Mouse (Mus musculus): ENCODE results near the gene Epb41l2.

Gene Epb41l2

DNA sequence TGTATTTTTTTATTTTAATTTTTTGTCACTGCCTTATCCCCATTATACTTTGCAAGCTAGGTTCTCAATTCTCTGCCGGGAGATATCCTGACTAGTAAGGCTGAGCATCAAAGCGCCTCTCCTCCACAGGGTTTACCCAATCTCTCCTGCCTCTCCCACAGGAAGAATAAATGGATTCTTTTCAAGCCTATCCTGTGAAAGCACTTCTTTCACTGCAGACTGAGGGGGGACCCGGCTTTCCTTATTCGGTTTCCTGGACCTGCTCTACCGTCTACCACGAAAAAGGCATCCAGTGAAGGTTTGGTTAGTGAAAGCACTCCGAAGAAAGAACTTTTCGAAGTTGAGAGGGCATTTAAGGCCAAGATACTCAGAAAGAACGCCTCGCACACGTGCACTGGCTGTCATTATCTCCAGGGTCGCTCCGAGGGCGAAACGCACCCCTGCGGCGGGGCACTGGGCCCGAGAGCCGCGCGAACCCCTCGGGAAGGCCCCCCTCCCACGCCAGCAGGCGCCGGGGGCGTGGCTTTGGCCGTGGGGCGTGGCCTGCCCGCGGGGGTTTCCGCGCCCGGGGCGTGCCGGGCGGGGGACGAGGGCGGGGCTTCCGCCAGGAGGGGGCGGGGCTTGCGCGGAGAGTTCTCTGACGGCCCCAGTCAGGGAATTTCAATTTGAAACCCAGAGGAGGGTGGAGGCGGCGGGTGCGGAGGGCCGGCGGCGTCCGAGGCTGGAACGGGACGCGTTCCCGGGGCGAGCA lies at the start of gene Epb41l2:
Epb41l2 (plus strand) TSS at position 591 of the 751 bp plus-strand sequence.
- DNase-seq, result peak; percentile 82 to 87

DNA sequence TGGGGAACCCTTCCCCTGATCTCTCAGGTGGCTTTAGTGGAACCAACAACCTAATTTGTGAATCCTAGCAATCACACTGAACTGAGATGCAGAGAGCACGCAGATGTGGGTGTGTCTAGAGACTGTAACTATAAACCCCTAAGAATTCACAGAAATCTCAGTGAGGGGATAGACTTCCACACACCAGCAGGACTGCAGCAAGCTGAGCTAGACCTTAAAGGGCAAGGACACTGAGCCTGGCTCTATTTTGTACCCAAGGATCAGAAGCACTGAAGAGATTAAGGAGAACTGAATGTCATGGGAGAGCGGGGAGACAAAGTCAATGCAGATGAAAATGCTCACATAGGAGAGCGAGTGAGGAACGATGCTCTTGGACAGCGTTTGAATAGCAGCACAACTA lies 49.6 kb upstream of the Epb41l2 start:
- DNase-seq, result no peak

DNA sequence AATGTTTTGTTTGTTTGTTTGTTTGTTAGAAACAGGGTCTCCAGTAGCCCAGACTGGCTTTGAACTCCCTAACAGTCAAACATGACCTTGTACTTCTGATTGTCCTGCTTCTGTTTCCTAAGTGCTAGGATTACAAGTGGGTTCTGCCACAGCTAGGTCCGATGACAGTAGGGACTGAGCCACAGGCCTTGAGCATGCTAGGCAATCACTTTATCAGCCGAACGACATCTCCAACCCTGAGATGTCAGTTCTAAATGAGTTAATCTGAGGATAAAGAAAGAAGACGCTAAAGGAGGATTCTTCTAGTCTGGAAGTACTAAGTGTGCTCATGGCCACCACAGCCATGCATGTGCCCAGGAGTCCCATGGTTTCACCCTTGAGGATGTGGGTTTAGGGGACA lies 48.9 kb upstream of the Epb41l2 start:
- DNase-seq, result no peak

DNA sequence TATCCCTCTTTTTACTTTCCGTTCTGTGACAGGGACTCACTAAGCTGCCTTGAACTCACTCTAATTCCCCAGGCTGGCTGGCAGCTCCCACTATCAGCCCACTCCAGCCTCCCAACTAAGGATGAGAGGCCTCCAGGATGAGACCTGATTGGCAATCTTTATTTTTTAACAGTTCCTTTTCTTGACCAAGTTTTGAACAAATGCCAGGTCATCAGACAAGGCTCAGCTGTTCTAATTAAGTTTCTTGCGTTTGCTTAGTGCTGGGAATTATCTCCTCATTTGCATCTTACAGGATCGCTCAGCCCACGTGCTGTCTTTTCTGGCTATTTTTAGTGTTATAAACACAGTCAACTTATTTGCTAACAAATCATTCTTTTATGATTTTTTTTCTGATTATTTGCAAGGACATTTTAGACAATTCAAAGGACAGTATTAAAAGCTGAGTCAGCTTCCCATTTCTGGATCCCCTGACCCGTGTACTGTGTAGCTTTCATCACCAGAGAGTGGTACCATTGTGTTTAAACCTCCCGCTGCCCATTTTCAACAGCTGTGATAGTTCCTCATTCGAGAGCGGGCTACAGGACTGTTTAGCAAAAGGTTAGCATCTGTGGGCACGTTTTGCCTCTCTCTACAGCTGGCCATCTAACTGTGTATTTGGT lies 47.9 kb upstream of the Epb41l2 start:
- DNase-seq, result no peak

DNA sequence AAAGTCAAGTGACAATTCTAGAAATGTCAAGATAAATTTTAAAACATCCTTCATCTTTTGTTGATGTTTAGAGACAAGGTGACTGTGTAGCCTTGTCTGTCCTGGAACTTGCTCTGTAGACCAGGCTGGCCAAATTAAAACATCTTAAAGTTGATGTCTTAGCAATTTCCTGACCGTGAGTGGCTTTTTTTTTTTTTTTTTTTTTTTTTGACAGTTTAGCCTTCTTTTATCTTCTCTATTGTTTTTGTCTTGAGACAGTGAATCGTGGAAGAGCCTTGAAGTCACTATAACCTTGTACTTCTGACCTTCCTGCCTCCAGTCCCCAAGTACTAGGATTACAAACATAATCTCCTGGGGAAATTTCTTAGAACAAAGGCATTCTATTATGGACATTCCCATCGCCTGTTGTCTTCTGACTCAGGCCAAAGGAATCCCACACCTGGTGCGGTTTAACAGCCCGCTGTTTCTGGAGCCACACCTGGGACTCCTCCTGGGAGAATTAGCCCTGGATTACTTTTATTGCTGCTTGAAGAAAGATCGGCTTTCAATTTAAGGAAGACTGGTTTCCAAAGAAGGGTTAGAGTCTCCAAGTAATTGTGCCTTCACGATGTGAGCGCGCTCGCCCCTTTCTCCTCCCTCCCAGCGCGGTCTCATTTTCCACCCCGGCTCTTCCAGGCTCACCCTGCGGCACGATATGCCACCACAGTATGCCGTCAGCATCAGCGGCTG lies 45.6 kb upstream of the Epb41l2 start:
- no peak for DNase-seq

DNA sequence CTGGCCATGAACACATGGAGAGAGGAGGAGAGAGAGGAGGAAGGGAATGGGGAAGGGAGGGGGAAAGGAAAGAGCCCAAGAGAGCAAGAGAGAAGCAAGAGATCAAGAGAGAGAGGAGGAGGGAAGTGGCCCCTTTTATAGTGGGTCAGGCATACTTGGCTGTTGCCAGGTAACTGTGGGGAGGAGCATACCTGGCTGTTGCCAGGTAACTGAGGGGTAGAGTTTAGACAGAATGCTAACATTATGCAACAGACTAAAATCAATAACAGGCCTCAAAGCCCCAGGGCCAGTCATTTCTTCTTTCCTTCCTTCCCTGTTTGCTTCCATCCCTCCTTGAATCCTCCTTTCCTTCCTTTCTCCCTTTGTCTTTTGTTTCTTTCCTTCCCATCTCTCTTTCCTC lies 41.9 kb upstream of the Epb41l2 start:
- DNase-seq, result no peak

DNA sequence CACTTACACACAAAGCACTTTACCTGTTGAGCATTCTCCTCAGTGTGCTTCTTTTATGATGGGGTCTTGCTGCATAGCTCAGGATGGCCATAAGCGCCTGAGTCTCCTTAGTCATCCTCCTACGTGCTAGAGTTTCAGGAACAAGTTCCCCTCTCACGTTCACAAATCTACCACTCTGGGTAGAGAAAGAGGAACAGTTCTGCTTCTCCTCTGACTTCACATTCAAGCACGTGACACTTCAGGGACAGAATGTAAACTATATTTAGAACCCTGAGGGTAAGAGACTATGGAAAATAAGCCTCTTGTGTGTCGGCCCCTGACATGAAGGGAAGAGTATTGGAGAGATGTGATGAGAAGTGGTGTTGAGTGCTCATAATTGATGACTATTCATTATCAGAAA lies 41.2 kb upstream of the Epb41l2 start:
- no peak for DNase-seq

DNA sequence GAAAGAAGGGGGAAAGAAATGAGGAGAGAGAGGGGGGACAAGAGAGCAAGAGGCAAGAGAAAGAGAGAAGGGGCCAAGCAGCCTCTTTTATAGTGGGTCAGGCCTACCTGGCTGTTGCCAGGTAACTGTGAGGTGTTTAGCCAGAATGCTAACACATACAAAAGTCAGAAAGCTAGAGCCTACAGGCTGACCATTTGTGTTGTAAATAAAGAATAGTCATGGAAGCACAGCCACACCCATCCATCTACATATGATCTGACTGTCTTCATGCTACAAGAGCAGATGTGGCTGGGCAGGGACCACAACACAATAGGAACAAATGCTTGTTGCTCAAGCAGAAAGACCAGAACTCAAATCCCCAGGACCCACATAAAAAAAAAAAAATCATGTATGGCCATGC lies 40.1 kb upstream of the Epb41l2 start:
- DNase-seq, result no peak

DNA sequence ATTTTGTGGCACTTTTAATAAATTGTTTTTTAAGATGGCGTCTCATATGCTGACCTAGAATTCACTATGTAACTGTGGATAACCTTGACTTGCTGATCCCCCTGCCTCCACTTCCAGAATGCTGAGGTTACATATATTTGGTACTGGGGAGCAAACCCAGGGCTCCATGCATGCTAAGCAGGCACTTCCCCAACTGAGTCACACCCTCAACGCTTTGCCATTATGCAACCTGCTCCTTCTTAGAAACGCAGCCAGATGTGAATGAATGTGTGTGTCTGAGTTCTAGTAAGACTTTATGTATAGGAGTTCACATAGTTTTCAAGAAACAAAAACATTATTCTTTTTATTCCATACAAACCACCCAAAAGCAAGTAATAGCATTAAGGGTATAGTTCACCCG lies 38.4 kb upstream of the Epb41l2 start:
- DNase-seq, result no peak

DNA sequence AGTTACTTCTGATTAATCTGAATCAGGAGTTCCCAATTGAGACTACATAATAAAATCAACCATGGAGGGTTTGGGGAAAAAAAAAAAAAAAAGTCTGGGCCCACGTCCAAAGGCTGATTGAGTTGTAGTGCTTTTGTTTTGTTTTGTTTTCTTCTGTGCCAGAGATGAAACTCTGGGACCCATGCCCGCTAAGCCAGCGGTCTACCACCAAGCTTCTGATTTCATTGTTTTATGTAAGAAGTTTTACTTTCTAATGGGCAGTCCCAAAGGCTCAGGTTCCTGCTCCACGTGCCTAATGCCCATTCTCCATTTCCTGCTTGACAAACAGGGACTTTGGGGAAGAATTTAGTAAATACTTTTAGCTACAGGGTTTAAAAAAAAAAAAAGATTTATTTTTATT lies 33.9 kb upstream of the Epb41l2 start:
- peak; percentile 9 to 16 for DNase-seq

DNA sequence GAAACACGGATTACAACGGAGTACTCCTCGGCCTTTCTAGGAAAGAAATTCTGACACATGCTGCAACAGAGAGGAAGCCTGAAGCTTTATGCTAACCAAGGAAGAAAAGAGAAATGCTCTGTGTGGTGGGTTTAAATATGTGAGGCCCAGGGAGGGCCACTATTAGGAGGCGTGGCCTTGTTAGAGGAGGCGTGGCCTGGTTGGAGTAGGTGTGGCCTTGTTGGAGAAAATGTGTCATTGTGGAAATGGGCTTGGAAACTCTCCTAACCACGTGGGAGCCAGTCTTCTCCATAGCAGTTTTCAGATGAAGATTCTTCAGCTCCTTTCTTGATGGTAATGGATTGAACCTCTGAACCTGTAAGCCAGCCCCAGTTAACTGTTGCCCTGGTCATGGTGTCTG lies 32.1 kb upstream of the Epb41l2 start:
- DNase-seq, result no peak

DNA sequence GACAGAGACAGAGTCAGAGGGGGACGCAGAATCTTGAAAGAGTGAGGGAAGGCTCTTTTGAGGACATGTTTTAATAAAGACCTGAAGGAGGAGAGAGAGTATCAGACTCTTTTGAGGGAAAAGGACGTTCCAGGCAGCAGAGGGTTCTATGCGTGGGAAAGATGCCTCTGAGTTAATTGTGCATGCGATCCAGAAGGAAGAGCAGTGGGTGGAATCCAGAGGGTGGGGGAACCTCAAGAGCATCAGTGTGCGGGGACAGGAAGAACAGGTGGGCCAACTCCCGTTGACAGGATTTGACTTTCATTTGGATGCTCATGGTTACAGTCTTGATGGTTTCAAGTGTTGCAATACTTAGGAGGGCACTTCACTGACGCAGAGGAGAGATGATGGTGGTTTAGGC lies 29.5 kb upstream of the Epb41l2 start:
- DNase-seq, result no peak

DNA sequence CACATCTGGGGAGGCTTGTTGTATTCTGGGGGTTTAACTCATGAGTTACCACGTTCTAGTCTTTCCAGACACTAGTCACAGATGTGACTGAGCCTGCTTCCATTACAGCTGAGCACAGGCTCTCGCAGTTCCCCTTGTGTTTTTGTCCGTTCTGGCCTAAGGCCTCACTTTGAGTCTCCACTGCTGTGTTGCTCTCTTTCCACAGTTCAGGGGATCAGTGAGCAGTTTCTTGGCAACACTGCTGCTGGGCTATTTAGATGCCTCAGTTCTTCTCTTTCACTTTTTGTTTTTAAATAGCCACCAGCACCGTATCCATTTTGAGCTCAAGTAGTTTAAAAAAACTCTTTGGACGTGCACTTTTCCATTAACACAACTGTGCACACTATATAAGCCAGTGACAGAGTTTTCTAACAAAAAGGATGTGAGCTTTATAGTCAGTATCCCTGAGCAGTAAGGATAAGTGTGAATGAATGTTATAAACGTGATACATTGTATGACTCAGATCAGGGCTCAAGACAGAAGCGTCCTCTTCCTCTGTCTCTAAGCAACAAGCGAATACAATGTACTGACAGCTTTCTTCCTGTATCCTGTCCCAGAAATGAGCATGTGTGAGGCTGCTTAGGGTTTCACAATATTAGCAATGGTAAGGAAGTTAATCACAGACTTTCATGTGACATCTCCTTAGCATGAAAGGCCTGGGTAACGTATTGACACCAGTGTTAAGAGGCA lies 28.1 kb upstream of the Epb41l2 start:
- peak; percentile 3 to 19 for DNase-seq

DNA sequence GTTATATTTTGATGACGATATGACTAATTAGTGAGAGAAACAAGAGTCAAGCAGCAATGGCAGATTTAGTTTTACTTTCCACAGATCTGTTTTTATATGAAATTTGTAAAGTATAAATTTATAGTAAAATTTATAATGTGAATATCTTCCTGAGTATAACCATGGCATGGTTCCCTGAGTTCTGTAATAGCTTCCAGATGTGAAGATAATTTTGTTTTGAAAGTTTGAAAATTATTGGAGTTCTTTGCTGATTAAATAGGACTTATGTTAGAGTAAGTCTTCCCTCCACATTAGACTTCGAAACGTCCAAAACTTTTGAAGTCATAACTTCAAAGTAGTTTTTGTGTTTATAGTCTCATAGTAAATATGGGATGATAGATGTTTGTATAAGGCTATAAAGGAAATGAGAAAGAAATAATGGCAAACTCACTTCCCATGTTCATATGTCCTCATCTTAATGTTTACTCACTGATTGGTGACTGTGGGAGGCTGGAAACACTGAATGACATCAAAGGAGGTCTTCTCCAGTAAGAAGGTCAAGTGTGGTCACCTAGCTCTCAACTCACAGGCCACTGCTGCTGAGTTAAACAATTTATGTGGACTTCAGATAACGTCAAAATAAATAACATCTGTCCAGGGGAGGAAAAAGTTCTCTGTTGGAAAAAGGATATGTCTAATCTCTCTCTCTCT lies 26.1 kb upstream of the Epb41l2 start:
- DNase-seq, result no peak

DNA sequence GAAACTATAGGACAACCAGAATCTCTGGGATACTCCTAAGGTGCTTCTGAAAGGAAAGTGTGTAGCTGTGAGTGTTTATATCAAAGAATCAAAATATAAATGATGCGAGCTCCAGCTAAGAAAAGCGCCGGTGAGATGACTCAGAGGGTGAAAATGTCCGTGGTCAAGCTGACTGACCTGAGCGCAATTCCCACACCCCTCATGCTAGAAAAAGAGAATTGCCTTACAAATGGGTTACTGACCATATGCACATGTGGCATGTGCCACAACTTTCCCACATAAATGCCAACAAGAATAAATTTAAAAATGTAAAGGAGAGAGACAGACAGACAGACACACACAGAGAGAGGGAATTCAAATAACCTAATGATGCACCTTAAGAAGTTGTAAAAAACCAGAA lies 18.9 kb upstream of the Epb41l2 start:
- DNase-seq, result no peak

DNA sequence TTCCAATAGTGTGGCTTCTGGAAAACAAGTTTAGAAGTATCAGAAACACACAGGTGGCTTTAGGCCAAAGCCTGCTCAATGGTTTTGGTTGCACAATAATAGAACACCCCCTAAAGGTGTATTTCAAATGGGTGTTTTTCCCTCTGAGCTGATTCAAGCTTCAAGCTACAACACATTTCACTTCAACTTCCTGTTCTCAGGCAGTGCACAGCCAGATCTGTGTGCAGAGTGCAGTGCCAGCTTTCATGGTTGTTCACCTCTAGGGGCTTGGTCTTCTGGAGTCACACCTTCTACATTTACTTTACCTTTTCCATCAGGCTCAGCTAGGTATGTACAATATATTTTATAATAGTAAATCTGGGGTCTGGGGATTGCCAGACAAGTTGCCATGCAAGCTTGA lies 16.8 kb upstream of the Epb41l2 start:
- DNase-seq, result no peak

DNA sequence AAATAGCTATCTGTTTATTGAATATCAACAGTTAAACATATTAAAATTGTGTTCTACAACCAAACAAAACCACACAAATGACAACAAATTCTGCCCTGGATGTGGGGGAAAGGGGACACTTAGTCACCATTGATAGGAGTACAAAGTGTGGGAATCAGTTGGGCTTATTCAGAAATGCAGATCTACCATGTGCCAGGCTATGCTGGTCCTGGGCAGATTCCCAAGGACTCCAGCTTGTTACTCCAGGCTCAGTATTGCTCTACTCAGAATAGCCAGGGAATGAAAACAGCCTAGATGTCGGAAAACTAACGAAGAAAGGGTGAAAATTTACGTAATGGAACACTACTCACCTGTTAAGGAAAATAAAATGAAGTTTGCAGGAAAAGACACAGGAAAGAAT lies 5.7 kb upstream of the Epb41l2 start:
- DNase-seq, result no peak

DNA sequence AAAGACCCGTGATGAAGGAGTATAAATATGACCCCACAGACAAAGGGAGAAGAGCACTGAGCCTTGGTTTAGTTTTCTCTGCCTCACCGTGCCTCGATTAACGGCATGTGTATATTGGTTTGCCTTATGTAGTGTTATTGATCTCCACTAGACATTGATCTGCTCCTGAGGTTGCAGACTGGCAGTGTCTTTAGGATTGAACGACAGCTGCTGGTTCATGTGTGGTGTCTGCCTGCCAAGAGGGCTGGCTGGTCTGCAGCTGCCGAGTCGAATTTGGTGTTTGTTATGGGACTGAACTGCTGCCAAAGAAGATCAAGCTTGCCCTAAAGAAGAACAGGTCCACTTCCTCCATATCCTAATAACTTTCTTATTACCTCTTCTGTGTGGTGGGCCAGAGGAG lies 5.2 kb upstream of the Epb41l2 start:
- no peak for DNase-seq

DNA sequence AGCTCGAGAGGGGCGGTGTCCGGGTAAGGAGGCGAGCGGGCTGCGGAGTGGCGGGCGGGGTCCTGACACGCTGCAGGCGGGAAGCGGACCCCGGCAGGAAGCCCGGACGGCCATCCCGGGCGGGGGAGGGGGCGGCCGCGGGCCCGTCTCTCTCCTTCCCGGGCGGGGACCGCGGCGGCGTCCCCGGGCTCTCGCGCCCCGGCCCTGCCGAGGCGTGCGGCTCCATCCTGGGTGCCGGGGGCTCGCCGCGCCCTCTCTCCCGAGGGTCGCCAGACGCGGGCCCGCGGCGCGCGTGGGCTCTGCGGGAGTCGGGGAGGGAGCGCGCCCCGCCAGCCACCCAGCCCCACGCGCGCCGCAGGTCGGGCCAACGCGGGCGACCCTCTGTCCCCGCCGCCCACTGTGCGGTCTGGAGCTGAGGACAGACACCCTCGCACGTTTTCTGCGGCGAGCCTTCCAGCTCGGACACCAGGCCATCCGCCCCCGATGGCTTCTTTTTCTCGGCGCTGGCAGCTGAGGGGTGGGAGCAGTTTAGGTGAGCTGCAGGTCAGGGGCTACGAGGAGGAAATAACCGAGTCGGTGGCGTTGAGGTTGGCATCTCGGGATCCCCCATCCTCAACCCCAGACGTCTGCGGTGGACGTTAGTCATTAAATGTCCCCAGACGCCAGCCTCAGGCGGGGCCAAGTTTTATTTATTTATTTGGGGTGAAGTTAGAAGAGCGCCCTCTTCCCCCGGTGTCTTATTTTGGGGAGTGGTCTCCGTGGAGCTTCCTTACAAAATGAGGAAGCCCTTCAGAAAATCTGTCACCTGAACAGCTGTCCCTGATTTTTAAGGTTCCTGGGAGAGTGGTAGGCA lies 587 bp downstream of the Epb41l2 start:
- peak in 1 of 2 experiments; percentile 8 for DNase-seq

DNA sequence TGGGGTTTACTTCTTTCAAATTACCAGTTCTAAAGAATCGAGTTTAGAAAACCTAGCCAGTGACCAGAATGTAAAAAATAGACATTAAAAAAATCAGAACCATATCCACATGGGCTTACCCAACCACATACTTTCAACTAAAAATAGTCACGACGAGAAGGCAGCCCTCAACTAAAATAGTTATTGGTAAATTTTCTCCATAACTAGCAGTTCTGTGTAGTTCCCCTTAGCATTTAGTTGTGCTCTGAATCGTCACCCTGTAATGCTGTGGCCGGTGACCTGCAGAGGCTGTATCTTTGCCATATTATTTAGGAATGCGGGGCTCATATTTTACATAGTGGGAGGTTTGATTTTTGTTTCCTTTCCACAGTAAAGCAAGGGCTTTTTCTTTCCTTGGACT lies 2.6 kb downstream of the Epb41l2 start:
- DNase-seq, result no peak

DNA sequence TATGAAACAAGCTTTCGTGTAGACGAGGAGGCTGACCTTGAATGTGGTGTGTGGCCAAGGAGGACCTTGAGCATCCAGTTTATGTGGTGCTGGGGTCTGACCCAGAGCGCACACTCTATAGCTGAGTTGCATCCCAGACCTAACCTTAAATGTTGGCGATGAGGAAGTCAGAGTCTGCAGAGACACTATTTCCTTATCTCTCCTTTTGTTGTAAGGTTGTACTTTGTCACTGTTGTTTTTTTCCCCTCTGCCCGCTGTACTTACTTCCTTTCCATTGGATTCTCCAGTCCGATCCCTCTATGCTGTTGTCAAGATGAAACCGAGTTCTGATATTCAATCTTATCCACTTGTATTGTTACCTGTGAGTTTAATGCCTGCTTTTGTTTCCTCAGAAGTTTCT lies 5.6 kb downstream of the Epb41l2 start:
- no peak for DNase-seq

DNA sequence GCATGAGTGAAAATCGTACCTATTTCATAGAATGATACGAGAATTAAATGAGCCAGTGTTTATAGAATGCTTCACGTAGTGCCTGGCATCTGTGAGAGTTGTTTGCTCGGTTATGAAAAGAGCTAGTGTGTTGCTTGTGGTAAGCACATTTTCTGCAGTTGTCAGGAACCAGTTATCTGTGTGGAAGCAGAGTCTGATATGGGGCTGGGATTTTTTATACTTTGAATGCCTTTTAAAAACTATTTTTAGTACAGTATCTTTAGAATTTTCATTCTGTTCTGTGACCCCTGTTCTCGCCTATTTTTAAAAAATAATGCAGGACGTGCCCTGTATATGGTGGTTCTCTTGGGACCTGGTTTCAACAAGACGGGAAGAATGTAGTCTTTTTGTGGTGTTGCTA lies 6.1 kb downstream of the Epb41l2 start:
- DNase-seq, result no peak

All from kidney, adult 8-10 months (tissue).